Mouse (Mus musculus) megakaryocyte-erythroid progenitor cell, adult 5-6 weeks (primary cell): Measurements from ENCODE around the gene Zfp385a. TPM values are rescaled to one million over a fixed set of nuclear protein-coding genes. Genes with fewer than 3 reads are reported as not detected.
A peak's percentile ranks its signal among the peaks of the same experiment; 100 is the strongest.

Experiments
- ATAC-seq: replicated peaks from 2 replicates; pipeline ENCODE4 v1.8.0; 2016; ENCODE audit warnings: mild to moderate bottlenecking, inconsistent platforms; ENCODE audit not compliant: severe bottlenecking, poor library complexity, low FRiP score, low TSS enrichment
- total RNA-seq, 2 experiments: library from RNA; stranded (forward) in 1 of 2; stranded (reverse) in 1 of 2; fragments of 200-1000, 215-1000 nt in 1 of 2; fragments of >200 nt in 1 of 2; fragmentation: Nextera tagmentation in 1 of 2; gene quantifications; 2 replicates each; pipeline ENCODE4 v1.2.3; 2014 to 2017

Zfp385a gene
- total RNA-seq, 2 experiments from 2014 or later = 2.1 to 23.4 TPM

DNA sequence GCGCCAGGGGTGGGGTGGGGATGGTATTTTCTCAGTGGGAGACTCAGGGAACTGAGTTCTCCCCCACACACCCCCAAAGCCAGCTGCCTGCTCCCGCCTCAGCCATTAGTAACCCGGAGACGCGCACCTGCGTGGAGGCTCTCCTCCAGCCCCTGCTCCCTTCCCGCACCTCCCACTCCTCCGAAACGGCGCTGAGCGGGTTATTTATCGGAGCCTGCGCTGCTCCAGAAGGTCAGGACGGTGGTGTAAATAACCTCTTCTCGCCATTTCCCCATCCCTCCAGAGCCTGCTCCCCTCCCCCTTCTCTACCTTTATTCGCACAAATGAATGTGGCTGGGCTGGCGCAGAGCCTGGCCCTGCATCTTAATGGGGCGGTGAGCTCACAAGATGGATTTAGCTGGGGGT is 39.8 kb downstream of the Zfp385a start:
- no peak for ATAC-seq

DNA sequence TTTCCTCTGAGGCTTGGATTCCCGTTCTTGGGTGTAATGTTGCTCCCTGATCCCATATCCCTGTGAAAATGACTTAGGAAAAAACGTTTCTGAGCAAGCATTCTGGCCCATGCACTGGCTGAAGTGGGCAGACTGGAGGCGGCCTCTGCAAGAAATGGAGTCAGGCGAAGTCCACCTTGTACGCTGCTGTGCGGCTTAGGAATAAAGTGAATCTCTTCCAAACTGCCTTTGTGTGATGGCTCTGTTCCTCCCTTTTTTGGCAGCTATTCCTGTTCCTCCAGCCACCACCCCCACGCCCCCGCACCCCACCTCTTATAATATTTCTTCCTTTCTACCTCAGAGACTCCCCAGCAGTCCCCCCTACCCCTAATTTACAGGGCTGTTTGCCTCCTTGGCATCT is 40.2 kb downstream of the Zfp385a start:
- no peak for ATAC-seq

- no peak for ATAC-seq
Observed at GRCm38 (mm10) chr15:103298861-103299616, 40.9 kb downstream of the Zfp385a start.

DNA sequence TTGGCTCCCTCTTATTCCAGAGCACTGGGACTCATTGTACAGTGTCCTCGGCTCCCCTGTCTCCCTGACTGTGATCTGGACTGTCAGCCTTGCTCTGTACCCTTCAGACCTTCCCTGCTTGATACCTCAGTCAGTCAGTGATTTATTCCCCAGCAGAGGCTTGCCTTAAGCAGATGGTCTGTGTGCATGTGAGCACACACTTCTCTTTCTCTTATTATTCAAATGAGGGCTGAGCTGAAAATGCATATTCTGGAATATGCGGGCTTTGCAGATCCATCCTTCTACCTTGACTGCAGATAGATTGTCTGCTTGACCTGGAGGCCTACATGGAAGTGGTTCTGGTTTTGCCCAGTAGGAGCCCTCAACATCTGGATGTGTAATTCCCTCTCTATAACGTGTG is 41.9 kb downstream of the Zfp385a start:
- no peak for ATAC-seq

DNA sequence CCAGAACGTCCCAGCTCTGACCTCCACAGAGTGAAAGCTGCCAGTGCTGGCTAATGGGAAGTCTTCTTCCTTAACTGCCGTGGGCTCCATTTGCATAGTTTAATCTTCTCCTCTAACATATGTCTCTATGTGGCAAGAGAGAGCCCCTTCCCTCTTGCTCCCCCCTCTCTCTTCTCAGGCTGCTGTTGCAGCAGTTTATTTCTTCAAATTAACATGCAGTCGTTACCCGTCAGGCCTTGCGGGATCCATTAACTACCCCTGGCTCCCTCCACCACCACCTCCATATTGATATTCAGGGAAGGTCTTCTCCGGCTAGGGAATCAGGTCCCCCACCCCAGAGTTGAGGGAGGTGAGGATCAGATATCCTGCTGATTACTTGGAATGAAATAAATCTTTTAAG is 42.6 kb downstream of the Zfp385a start:
- no peak for ATAC-seq

DNA sequence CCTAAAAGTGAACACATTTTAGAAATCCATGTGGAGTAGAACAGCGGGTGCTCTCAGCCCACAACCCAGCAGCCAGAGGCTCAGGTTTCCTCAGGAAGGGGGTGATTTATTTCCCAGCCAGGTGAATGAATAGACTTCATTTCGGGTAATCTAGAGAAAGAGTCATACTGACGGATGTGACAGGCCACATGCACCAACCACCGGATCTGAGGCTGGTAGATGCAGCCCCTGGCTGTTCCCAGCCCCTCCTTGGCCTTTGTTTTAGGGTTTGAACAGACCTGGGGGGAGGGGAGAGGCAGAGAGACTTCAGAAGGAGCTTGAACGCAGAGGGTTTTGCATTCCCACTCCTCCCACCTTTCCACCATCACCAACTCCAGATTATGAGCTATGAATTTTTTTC is 44.0 kb downstream of the Zfp385a start:
- no peak for ATAC-seq

- ATAC-seq = no peak
Observed at GRCm38 (mm10) chr15:103294649-103295048, 45.2 kb downstream of the Zfp385a start.

GRCm38 (mm10) chr15:103293375-103293774 is 46.5 kb downstream of the Zfp385a start:
- 0 out of 2 replicates have a peak, but pooled peaks have one; percentile 54 for ATAC-seq

DNA sequence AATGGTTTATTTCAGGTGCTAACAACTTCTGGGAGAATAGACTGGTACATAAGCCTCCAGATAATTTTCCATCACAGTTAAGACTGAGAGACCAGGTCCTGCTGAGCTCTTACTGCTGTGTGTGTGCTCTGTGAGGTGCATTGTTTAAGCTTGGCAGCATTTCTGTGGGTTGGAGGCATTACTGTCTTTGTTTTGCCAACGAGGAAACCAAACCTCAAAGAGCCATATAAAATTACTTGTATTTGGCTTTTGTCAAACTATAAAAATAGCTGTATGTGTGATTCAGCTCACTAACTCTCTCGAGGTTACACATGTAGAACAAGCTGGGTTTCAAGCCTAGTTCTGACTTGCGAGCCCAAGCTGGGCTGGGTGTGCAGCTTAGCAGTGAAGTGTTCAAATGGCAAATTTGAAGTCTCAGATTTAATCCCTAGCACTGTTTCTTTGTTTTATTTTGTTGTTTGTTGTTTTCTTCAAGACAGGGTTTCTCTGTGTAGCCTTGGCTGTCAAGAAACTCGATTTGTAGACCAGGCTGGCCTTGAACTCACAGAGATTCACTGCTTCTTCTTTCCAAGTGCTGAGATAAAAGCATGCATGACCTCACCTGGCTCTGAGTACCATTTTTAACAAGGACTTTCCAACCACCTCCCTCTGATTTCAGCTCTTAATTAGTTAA is 47.1 kb downstream of the Zfp385a start:
- ATAC-seq = no peak

- ATAC-seq = no peak
Observed at GRCm38 (mm10) chr15:103290843-103291242, 49.0 kb downstream of the Zfp385a start.

- ATAC-seq = no peak
Observed at GRCm38 (mm10) chr15:103290417-103290816, 49.5 kb downstream of the Zfp385a start.

GRCm38 (mm10) chr15:103289600-103289999 is 50.3 kb downstream of the Zfp385a start:
- no peak for ATAC-seq

- ATAC-seq = no peak
Observed at GRCm38 (mm10) chr15:103285778-103286417, 54.0 kb downstream of the Zfp385a start.

DNA sequence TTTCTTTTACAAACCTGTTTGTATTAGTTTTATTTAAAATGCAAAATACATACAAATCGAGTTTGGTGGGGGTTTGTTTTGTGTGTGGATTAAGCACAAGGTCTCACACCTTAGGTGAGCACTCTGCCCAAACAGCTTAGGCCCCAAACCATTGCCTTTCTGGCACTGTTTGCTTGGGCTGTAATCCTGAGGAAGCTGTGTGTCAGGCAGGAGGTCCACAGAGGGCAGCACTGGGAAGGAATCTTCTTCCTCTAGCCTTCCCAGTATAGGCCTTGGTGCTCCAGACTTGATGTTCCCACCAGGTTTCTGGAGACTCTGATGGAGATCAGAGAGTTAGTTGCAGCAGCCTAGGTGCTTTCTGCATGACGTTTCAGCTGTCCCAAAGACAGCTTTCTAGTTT is 55.2 kb downstream of the Zfp385a start:
- no peak for ATAC-seq

DNA sequence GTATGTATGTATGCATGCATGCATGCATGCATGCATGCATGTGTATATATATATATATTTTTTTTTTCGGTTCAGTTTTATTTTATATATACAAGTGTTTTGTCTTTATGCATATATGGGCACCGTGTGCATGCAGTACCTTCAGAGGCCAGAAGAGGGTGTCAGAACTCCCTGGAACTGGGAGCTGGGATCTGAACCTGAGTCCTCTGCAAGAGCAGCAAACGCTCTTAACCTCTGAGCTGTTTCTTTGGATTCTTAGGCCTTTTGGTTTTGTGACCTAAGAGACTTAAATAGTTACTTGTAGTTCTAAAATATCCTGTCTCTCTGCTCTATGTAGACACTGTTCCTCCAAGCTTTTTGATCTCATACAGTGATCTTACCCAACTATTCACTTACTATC is 55.8 kb downstream of the Zfp385a start:
- no peak for ATAC-seq

DNA sequence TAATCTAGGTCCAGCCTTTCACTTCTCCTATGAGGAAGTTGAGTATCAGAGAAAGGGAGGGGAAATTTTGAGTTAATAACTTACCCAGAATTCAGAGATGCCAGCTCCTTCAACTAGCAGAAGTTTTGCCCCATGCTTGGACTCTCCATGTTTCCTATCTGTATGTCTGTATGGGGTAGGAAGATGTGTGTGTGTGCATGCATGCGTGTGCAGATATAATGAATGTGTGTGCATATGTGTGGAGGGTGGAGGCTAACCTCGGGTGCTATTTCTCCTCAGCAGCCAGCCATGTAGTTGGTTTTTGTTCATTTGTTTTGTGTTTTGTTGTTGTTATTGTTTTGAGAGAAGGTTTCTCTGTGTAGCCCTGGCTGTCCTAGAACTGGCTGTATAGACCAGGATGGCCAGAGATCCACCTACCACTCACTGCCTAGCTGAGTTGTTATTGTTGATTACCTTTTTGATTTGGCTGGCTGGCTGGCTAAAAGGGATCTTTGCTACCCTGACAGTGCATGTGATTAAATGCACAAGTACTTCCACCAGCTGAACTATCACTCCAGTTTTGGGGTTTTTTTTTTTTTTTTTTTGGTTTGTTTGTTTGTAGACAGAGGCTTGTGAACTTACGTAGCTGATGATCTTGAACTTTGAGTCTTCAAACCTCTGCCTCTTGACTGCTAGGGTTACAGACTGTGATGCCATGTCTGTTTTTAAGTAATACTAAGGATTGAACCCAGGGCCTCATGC is 58.3 kb downstream of the Zfp385a start:
- ATAC-seq = 0 out of 2 replicates have a peak, but pooled peaks have one; percentile 21

- peak; percentile 81 for ATAC-seq
Observed at GRCm38 (mm10) chr15:103280817-103281464, 59.0 kb downstream of the Zfp385a start.

GRCm38 (mm10) chr15:103279750-103280149 is 60.1 kb downstream of the Zfp385a start:
- ATAC-seq = no peak

DNA sequence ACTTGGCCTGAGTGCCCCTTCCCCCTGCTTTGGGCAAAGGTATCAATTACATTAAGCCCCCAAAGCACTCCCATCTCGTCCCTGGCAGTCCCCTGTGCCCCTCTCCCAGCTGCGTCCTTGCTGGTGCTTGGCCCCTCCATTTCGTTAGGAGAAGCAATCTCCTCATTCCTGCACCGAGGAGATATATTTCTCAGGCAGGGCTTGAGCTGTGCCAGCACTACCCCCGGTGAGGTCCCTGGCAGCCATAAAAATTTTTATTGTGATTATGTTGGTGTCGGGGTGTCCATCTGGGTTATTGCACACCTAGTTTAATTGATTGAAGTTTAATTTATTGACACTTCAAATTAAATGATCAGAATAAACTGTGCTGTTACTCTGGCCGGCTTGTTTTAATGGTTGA is 61.9 kb downstream of the Zfp385a start:
- no peak for ATAC-seq
